Mouse (Mus musculus) kidney, embryonic 14.5 days (tissue): ENCODE results near the gene Tmpo. TPM values are rescaled to one million over a fixed set of nuclear protein-coding genes. Genes with fewer than 3 reads are reported as not detected.

ENCODE experiments used
- polyA plus RNA-seq: library from polyadenylated mRNA; unstranded; fragments of >200 nt; fragmentation: Nextera tagmentation; extraction: Ambion mirVana; gene quantifications from 2 replicates; pipeline ENCODE4 v1.2.1, GENCODE M21; 2014

Tmpo gene
- polyA plus RNA-seq, 1 experiment from 2014 or later: 328 TPM

Other genes with a start within 250 kb of the Tmpo start
- 17.8 and 26.2 TPM in 2 replicates for gene Apaf1, start 98.5 kb downstream of the Tmpo start, polyA plus RNA-seq
- gene Ikbip, start 98.4 kb downstream of the Tmpo start, polyA plus RNA-seq: 37.9 and 39.6 TPM in 2 replicates
- gene Slc25a3, start 57.3 kb downstream of the Tmpo start, polyA plus RNA-seq: 544 and 625 TPM in 2 replicates